Mouse (Mus musculus): Measurements from ENCODE around the gene Zfp597. TPM values are rescaled to one million over a fixed set of nuclear protein-coding genes. Genes with fewer than 3 reads are reported as not detected.
"Not testable (repeated sequence)": the region's sequence is repeated elsewhere in the genome, so short reads cannot be mapped to it uniquely, and the experiment has no call there.

The Zfp597 gene
- polyA plus RNA-seq, 1 experiment from 2014 or later: 14.9 TPM

GRCm38 (mm10) chr16:3820202-3820601, 64.2 kb downstream of the Zfp597 start:
- no peaks in the 10 kb centered on the region for H3K9me3 ChIP-seq
- ATAC-seq (ENCODE audit: low FRiP score, low read depth): no peak
- H3K4me1 ChIP-seq (replicated peaks): no peaks in the 10 kb centered on the region
- no peak overlapping the region for H3K9ac ChIP-seq
- H3K36me3 ChIP-seq: no peaks in the 10 kb centered on the region
- no peak overlapping the region for H3K4me2 ChIP-seq
- H3K27me3 ChIP-seq: no peaks in the 10 kb centered on the region
- no peak overlapping the region for H3K4me3 ChIP-seq
- H3K27ac ChIP-seq (replicated peaks): no peak overlapping the region
- 99% methylated on average over 2 of the region's 2 CpGs for WGBS

- H3K9me3 ChIP-seq; H3K36me3 ChIP-seq; H3K4me3 ChIP-seq; H3K4me2 ChIP-seq; H3K27ac ChIP-seq (replicated peaks); H3K27me3 ChIP-seq; ATAC-seq (ENCODE audit: low FRiP score, low read depth); H3K9ac ChIP-seq; H3K4me1 ChIP-seq (replicated peaks): not testable (repeated sequence)
- WGBS: 90% methylated on average over 6 of the region's 6 CpGs
Measured at GRCm38 (mm10) chr16:3814667-3815066, 69.7 kb downstream of the Zfp597 start.

Small RNA genes lying within 50 kb of the gene (microRNA-seq; reads per million reads assigned to microRNA genes)
- gene Gm23493: not detected

Other genes with a start within 250 kb of the Zfp597 start
- gene Mefv, start 166.5 kb downstream of the Zfp597 start, polyA plus RNA-seq (2015; fragmentation: Nextera tagmentation; extraction: Ambion mirVana): not detected in 2 replicates
- gene Zfp263, start 140.5 kb downstream of the Zfp597 start, polyA plus RNA-seq (2015; fragmentation: Nextera tagmentation; extraction: Ambion mirVana): 46.7 and 47.5 TPM in 2 replicates
- gene Olfr15, start 53.7 kb downstream of the Zfp597 start, polyA plus RNA-seq (2015; fragmentation: Nextera tagmentation; extraction: Ambion mirVana): not detected in 2 replicates
- gene Zfp174, start 37.3 kb downstream of the Zfp597 start, polyA plus RNA-seq (2015; fragmentation: Nextera tagmentation; extraction: Ambion mirVana): 2.3 and 2.8 TPM in 2 replicates
- gene Naa60, start 12.2 kb downstream of the Zfp597 start, polyA plus RNA-seq (2015; fragmentation: Nextera tagmentation; extraction: Ambion mirVana): 93.0 and 102 TPM in 2 replicates
- gene Gm20695, start 87 bp upstream of the Zfp597 start, polyA plus RNA-seq (2015; fragmentation: Nextera tagmentation; extraction: Ambion mirVana): 1.6 and 1.7 TPM in 2 replicates
- 13.3 and 18.1 TPM in 2 replicates for gene 1700037C18Rik, start 24.1 kb upstream of the Zfp597 start, polyA plus RNA-seq (2015; fragmentation: Nextera tagmentation; extraction: Ambion mirVana)
- gene Cluap1, start 24.2 kb upstream of the Zfp597 start, polyA plus RNA-seq (2015; fragmentation: Nextera tagmentation; extraction: Ambion mirVana): 37.7 and 38.2 TPM in 2 replicates
- 0.92 and 0.93 TPM in 2 replicates for gene Nlrc3, start 92.1 kb upstream of the Zfp597 start, polyA plus RNA-seq (2015; fragmentation: Nextera tagmentation; extraction: Ambion mirVana)
- gene Slx4, start 119.2 kb upstream of the Zfp597 start, polyA plus RNA-seq (2015; fragmentation: Nextera tagmentation; extraction: Ambion mirVana): 27.4 and 31.3 TPM in 2 replicates
- 4.3 and 7.8 TPM in 2 replicates for gene Dnase1, start 152.4 kb upstream of the Zfp597 start, polyA plus RNA-seq (2015; fragmentation: Nextera tagmentation; extraction: Ambion mirVana)
- gene Trap1, start 193.3 kb upstream of the Zfp597 start, polyA plus RNA-seq (2015; fragmentation: Nextera tagmentation; extraction: Ambion mirVana): 52.4 and 54.4 TPM in 2 replicates

All from hindbrain, embryonic 15.5 days (tissue).